Mouse (Mus musculus) C2C12 (cell line): ENCODE measurements around the gene Saxo1.

Experiments used
- CEBPB ChIP-seq: IDR thresholded peaks from one replicate; pipeline ENCODE4 v1.6.1; 2011; ENCODE audit warnings: low read depth, mild to moderate bottlenecking, control low read depth, moderate library complexity
- CTCF ChIP-seq: IDR thresholded peaks from one replicate; pipeline ENCODE4 v1.5.1; 2011; ENCODE audit not compliant: control insufficient read depth, insufficient read depth, insufficient read length
- MAX ChIP-seq: IDR thresholded peaks from one replicate; pipeline ENCODE4 v1.6.1; 2011; ENCODE audit warnings: mild to moderate bottlenecking, control low read depth
- USF1 ChIP-seq: IDR thresholded peaks from one replicate; pipeline ENCODE4 v1.6.1; 2011; ENCODE audit warnings: low read depth, mild to moderate bottlenecking, control low read depth, moderate library complexity

DNA sequence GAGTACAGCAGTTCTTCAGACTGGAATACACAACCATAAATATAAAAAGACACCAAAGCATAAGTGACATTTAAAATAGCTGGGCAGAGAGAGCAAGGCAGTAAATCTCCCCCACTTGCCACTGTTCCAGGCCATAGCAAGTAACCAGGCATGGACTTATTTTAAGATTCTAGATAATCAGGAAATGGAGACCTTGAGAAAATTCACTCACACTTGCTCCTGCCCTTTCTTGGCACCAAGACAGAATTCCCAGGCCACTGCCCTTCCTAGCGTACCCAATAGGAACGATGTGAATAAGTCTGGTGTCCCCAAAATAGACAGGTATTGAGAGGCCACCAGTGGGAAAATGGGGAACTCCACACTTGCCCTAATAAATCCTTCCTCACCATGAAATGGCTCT, 160.7 kb downstream of the Saxo1 start:
- TF ChIP-seq CEBPB (no peak), CTCF (no peak), USF1 (no peak), MAX (no peak)
